Mouse (Mus musculus): Measurements from ENCODE around the gene Plxnc1. TPM values are rescaled to one million over a fixed set of nuclear protein-coding genes. Genes with fewer than 3 reads are reported as not detected.

Plxnc1 gene
- total RNA-seq, 2 experiments from 2014 or later = 46.2 to 49.9 TPM

DNA sequence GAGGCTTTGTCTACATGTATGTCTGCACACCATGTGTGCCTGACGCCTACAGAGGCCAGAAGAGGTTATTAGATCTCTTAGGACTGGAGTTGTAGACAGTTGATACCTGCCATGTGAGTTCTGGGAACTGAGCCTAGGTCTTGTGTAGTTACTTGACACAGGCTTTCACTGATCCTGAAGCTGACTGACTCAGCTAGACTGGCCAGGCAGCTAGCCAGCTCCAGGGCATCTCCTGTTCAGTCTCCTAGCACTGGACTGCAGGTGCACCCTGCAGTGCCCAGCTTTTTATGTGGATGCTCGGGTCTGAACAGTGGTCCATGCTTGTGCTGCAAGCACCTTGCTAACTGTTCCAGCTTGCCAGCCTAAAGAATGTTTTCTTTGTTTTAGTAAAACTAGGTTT, 197.6 kb downstream of the Plxnc1 start:
- no peak for TF ChIP-seq CTCF (IDR thresholded peaks at IDR 0.05)
- Histone ChIP-seq H3K27ac (no peak overlapping the region), H3K4me3 (no peak overlapping the region)
- DNase-seq (ENCODE audit: extremely low spot score in 1 of 2, low spot score in 2 of 2) = no peak
- intact Hi-C loops (cut with DNase I) = no loop called here

DNA sequence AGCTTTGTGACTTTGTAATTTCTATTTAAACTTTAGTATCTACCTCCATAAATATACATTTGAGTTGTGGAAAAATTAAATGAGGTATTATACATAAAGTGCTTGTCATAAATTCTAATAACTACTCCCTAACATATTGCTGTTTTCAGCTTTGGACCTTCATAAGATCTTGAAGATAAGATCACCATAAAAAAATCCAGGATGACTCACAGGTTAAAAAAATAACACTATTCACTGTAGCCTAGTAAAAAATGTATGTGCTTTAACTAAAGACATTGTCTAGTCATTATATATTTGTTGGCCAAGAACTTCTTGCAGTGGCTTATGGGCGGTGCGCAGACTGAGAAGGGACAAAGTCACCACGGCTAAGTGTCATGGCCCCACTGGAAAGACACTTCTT, 203.2 kb downstream of the Plxnc1 start:
- DNase-seq (ENCODE audit: extremely low spot score in 1 of 2, low spot score in 2 of 2) = no peak

More for the DNA sequence above, 203.2 kb downstream of the Plxnc1 start:
- TF ChIP-seq CTCF (IDR thresholded peaks at IDR 0.05) = no peak
- no peak overlapping the region for H3K27ac ChIP-seq
- H3K4me3 ChIP-seq = no peak overlapping the region
- intact Hi-C loops (cut with DNase I) = no loop called here
